Mouse (Mus musculus) myocyte (in vitro differentiated cells): ENCODE measurements around the gene Mmrn2.

ENCODE experiments used
- MAX ChIP-seq: IDR thresholded peaks from one replicate; pipeline ENCODE4 v1.6.1; 2011; ENCODE audit warnings: low read depth, mild to moderate bottlenecking, control low read depth
- MYOG ChIP-seq, 3 experiments: IDR thresholded peaks; one replicate each; pipeline ENCODE4 v1.6.1; 2011; ENCODE audit warnings: control low read depth in 2 of 3, low read depth in 2 of 3, mild to moderate bottlenecking in 2 of 3; ENCODE audit not compliant: insufficient read length in 2 of 3, control insufficient read depth in 1 of 3, insufficient read depth in 1 of 3
- POLR2A ChIP-seq: IDR thresholded peaks from one replicate; pipeline ENCODE4 v1.6.1; 2011; ENCODE audit warnings: low read depth, mild to moderate bottlenecking, control low read depth, moderate library complexity; ENCODE audit not compliant: insufficient read length
- REST ChIP-seq: IDR thresholded peaks from one replicate; pipeline ENCODE4 v1.6.1; 2011; ENCODE audit warnings: mild to moderate bottlenecking, control low read depth, moderate library complexity; ENCODE audit not compliant: insufficient read depth, insufficient read length
- USF1 ChIP-seq: IDR thresholded peaks from one replicate; pipeline ENCODE4 v1.6.1; 2011; ENCODE audit warnings: low read depth, mild to moderate bottlenecking, control low read depth, moderate library complexity

DNA sequence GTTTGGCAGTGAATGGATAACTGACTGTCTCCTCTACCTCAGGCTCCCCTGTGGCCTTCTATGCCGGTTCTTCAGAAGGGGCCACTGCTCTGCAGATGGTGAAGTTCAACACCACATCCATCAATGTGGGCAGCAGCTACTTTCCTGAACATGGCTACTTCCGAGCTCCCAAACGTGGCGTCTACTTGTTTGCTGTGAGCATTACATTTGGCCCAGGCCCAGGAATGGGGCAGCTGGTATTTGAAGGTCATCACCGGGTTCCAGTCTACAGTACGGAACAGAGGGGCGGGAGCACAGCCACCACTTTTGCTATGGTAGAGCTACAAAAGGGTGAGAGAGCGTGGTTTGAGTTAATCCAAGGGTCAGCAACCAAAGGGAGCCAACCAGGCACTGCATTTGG, 27.6 kb downstream of the Mmrn2 start:
- TF ChIP-seq POLR2A, result no peak
- no peak for TF ChIP-seq MYOG (IDR thresholded peaks at IDR 0.05; ENCODE audit: control insufficient read depth in 1 of 3, insufficient read depth in 1 of 3, insufficient read length in 2 of 3, low read depth in 2 of 3)
- no peak for TF ChIP-seq USF1
- TF ChIP-seq MAX, result no peak
- no peak for TF ChIP-seq REST
